Mouse (Mus musculus) midbrain, postnatal 0 days (tissue): ENCODE data around the gene Gm10638. TPM values are rescaled to one million over a fixed set of nuclear protein-coding genes. Genes with fewer than 3 reads are reported as not detected.

Experiments used
- ATAC-seq: fragments of 200-750 bp; cut with Nextera tagmentation; 2 replicates; pipeline ENCODE4 v1.8.0; 2017; ENCODE audit warnings: moderate number of reproducible peaks, mild to moderate bottlenecking, moderate TSS enrichment, moderate library complexity; ENCODE audit not compliant: low FRiP score
- DNase-seq: peaks from one replicate; pipeline ENCODE4 v3.0.0-alpha.2; 2015; ENCODE audit warnings: low spot score
- H3K27ac ChIP-seq: fragments of 300-500 bp; sonication (generic); 2 replicates; pipeline ENCODE4 v1.5.1; 2014; ENCODE audit warnings: low read depth, mild to moderate bottlenecking, low read length, mixed read lengths
- H3K27me3 ChIP-seq: fragments of 300-500 bp; sonication (generic); 2 replicates; pipeline ENCODE4 v1.6.1; 2014; ENCODE audit warnings: low read length, control low read depth, mixed read lengths; ENCODE audit not compliant: insufficient read depth
- H3K36me3 ChIP-seq: fragments of 300-500 bp; sonication (generic); 2 replicates; pipeline ENCODE4 v1.6.1; 2014; ENCODE audit warnings: low read length, control low read depth, mixed read lengths; ENCODE audit not compliant: insufficient read depth
- H3K4me1 ChIP-seq: fragments of 300-500 bp; sonication (generic); 2 replicates; pipeline ENCODE4 v1.6.1; 2014; ENCODE audit warnings: mild to moderate bottlenecking, control low read depth, antibody characterized with exemption, low read length, mixed read lengths; ENCODE audit not compliant: insufficient read depth
- H3K4me2 ChIP-seq: fragments of 300-500 bp; sonication (generic); 2 replicates; pipeline ENCODE4 v1.6.1; 2014; ENCODE audit warnings: low read depth, mild to moderate bottlenecking, low read length, mixed read lengths; ENCODE audit not compliant: poor library complexity, severe bottlenecking
- H3K4me3 ChIP-seq: fragments of 300-500 bp; sonication (generic); 2 replicates; pipeline ENCODE4 v1.5.1; 2014; ENCODE audit warnings: low read depth, mild to moderate bottlenecking, low read length, moderate library complexity
- H3K9ac ChIP-seq: fragments of 300-500 bp; sonication (generic); replicated peaks from 2 replicates; pipeline ENCODE4 v1.6.1; 2014; ENCODE audit warnings: mild to moderate bottlenecking, low read length, moderate library complexity, mixed read lengths; ENCODE audit not compliant: poor library complexity, severe bottlenecking
- H3K9me3 ChIP-seq: fragments of 300-500 bp; sonication (generic); 2 replicates; pipeline ENCODE4 v1.6.1; 2016; ENCODE audit warnings: low read length, control low read depth
- CTCF ChIP-seq: IDR thresholded peaks from 2 replicates; pipeline ENCODE4 v1.5.1; 2016; ENCODE audit warnings: antibody characterized with exemption, mild to moderate bottlenecking
- WGBS: fragments of 180-500 bp; shearing (Covaris S2); extraction: QIAGEN DNeasy Blood & Tissue Kit; methylation state at CpG from one replicate; pipeline ENCODE4 v1.1.7; 2014; 5-methylcytosine and 5-hydroxymethylcytosine counted together
- polyA plus RNA-seq: library from polyadenylated mRNA; unstranded; fragments of >200 nt; fragmentation: Nextera tagmentation; extraction: Ambion mirVana; gene quantifications from 2 replicates; pipeline ENCODE4 v1.2.1, GENCODE M21; 2015
- total RNA-seq: library from RNA; depleted of rRNA; stranded (reverse); fragments of >200 nt; gene quantifications from 2 replicates; pipeline ENCODE4 v1.2.3, GENCODE M21; 2014

Gene Gm10638
- total and polyA plus RNA-seq, 2 experiments from 2014 or later, result 1.9 to 6.1 TPM

DNA sequence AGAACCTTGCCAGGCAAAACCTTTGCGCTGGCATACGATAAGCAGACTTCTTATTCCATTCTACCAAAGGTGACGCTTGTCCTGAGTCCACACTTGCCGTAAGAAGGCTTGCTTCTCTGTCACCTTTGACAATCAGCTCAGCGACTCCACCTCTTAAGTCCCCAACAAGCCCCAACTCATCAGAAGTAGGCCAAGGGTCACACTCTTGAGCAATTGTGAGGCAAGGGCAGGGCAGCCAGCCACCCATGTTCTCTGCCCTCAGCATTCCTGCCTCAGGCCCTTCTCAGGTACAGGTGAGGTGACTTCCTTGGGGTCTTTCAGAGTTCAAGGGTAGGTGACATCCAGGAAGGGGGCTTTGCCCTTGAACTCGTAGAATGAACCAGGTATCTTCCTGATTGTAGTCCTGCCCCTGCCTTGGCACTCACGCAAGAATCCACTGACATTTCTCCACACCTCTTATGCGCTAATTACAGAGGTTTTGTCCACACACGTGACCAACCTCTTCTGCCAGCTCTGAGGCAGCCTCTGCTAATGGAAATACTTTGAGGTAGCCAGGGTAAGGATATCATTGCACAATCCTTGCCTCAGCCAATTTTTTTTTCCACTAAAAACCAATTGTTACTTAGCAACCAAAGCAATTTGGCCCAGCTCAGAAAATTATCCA, 21.2 kb downstream of the Gm10638 start:
- no peaks in the 10 kb centered on the region for H3K9me3 ChIP-seq
- H3K4me2 ChIP-seq, result no peak overlapping the region
- H3K9ac ChIP-seq, result no peak overlapping the region
- no peaks in the 10 kb centered on the region for H3K4me1 ChIP-seq
- H3K4me3 ChIP-seq, result no peak overlapping the region
- ATAC-seq (no peak), DNase-seq (no peak)
- no peak overlapping the region for H3K27ac ChIP-seq
- H3K36me3 ChIP-seq, result no peaks in the 10 kb centered on the region
- no peaks in the 10 kb centered on the region for H3K27me3 ChIP-seq
- no peak for TF ChIP-seq CTCF
- 87% methylated on average over 9 of the region's 9 CpGs for whole genome bisulfite sequencing

DNA sequence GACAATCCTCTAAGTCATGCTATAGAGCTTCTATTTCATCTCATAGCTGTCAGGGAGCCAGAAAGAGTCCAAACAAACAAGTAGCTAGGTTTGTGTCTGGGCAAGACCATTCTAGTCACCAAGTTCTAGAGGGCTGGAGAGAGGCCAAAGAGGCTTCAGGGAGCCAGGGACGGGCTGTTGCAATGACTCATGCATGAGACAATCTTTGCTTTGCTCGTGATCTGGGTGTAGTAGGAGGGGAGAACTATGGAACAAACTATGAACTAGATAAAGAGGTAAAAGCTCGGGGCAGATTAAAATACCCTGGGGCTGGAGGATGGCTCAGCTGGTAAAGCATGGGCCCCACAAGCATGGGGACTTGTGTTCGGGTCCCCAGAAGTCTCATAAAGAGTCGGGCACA, 23.0 kb downstream of the Gm10638 start:
- no peaks in the 10 kb centered on the region for H3K4me1 ChIP-seq
- ATAC-seq (no peak), DNase-seq (no peak)
- H3K4me2 ChIP-seq, result no peak overlapping the region
- no peaks in the 10 kb centered on the region for H3K27me3 ChIP-seq
- no peak overlapping the region for H3K4me3 ChIP-seq
- 76% methylated on average over 5 of the region's 5 CpGs for WGBS
- H3K27ac ChIP-seq, result no peak overlapping the region
- no peaks in the 10 kb centered on the region for H3K9me3 ChIP-seq
- H3K36me3 ChIP-seq, result no peaks in the 10 kb centered on the region
- no peak for TF ChIP-seq CTCF
- H3K9ac ChIP-seq, result no peak overlapping the region

DNA sequence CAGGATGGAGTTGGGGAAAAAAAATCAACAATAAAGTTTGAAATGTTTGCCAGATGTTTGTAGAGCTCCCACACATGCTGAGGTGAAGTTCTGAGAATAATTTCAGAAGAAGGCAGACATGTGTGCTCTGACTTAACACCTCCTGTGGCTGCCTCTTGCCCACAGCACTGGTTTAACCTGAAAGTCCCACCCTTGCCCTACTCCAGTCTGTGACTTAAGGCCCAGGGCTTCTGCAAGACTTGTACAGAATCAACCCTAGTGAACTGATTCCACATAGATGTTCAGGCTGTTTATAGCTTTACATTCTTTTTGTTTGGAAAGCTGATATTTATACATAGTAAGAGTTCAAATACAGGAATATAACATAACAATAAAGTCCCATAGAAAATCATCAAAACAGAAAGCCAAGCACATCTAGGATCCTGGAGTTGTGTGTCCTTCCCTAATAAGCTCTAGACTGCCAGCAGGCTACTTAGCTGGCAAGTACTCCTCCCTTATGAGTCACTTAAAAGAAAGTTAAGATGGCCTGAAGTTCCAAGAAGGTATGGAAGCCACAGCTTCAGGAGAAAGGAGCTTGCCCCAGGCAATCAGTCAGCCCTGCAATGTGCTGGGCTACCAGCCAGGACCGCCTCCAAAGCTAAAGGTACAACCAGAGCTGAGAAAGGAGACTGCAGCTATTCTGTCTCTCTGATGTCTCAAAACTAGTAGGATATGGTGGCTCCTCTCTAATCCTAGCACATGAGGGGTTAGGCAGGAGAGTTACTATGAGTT, 24.6 kb downstream of the Gm10638 start:
- Histone ChIP-seq H3K36me3 (peaks cover 1% of the 10 kb centered on the region; the same call in 1 of the 2 replicates), H3K4me3 (no peak overlapping the region), H3K9me3 (no peaks in the 10 kb centered on the region), H3K27me3 (no peaks in the 10 kb centered on the region), H3K27ac (no peak overlapping the region), H3K4me1 (no peaks in the 10 kb centered on the region), H3K4me2 (no peak overlapping the region), H3K9ac (no peak overlapping the region)
- 83% methylated on average over 1 of the region's 1 CpGs for WGBS
- ATAC-seq (no peak), DNase-seq (no peak)
- TF ChIP-seq CTCF, result no peak

DNA sequence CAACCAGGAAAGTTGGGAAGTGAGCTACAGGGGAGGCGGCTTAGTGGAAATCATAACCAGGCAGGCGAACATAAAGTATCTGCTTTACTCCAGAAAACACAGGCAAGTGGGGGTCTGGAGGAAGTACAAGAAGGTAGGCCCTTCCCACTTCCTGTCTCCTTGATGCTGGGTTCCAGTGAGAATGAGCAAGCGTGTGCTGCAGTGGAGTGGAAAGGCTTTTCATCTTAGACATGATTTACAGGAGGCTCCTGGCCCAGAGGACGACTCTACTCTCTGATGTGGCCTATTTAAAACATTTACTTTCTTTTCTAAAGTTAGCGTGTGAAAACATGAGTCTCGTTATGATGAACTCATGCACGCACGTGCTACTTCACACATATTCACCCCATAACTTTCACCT, 33.7 kb downstream of the Gm10638 start:
- Histone ChIP-seq H3K27ac (no peak overlapping the region), H3K36me3 (peaks cover 8% of the 10 kb centered on the region; the same call in 1 of the 2 replicates), H3K9ac (no peak overlapping the region), H3K27me3 (no peaks in the 10 kb centered on the region), H3K4me2 (no peak overlapping the region), H3K9me3 (no peaks in the 10 kb centered on the region), H3K4me3 (no peak overlapping the region), H3K4me1 (no peaks in the 10 kb centered on the region)
- TF ChIP-seq CTCF, result no peak
- ATAC-seq (no peak), DNase-seq (no peak)
- 85% methylated on average over 8 of the region's 8 CpGs for WGBS

DNA sequence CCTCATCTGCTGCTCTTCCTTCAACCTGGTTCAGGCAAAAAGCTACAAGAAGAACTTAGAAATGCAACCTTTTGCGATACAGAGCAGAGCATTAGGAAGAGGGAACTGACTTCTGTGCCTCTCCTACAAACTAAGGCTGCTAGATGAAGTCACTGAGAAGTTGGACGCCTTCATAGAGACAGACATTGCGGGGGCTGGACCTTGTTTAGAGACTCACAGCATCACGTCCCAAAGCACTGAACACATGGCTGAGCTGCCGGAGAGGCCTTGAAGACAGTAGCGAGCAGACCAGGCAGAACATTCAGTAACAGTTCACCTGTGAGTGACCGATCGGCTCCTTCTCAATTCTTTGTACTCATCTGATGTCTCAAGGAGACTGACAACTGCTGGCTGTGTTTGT, 35.6 kb downstream of the Gm10638 start:
- no peaks in the 10 kb centered on the region for H3K9me3 ChIP-seq
- no peak overlapping the region for H3K9ac ChIP-seq
- TF ChIP-seq CTCF, result no peak
- WGBS, result 92% methylated on average over 8 of the region's 8 CpGs
- no peaks in the 10 kb centered on the region for H3K27me3 ChIP-seq
- ATAC-seq (no peak), DNase-seq (no peak)
- no peak overlapping the region for H3K4me3 ChIP-seq
- H3K36me3 ChIP-seq, result no peaks in the 10 kb centered on the region
- H3K4me1 ChIP-seq, result no peaks in the 10 kb centered on the region
- H3K27ac ChIP-seq, result no peak overlapping the region
- no peak overlapping the region for H3K4me2 ChIP-seq

DNA sequence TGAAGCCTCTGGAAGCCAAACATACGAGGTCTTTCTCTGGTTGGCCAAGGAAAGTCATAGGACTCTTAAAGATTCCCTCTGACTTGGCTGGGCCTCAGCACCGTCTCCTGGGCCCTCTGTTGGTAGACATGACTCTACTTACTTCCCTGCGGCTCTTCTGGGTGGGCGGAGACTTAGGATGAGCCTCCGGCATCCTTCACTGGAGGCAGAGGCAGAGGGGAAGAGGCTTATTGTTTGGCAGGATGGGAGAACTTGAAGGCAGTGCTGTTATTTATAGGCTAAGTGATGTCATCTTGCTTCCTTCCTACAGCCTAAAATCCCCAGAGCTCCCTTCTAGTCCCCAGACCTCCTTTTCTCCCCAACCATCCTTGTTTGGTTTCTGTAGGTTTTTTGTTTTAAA, 41.0 kb downstream of the Gm10638 start:
- H3K4me2 ChIP-seq, result no peak overlapping the region
- TF ChIP-seq CTCF, result no peak
- H3K4me3 ChIP-seq, result no peak overlapping the region
- no peaks in the 10 kb centered on the region for H3K36me3 ChIP-seq
- DNase-seq (no peak), ATAC-seq (no peak)
- no peaks in the 10 kb centered on the region for H3K4me1 ChIP-seq
- H3K9ac ChIP-seq, result no peak overlapping the region
- no peaks in the 10 kb centered on the region for H3K27me3 ChIP-seq
- H3K27ac ChIP-seq, result no peak overlapping the region
- 50% methylated on average over 5 of the region's 5 CpGs for WGBS
- no peaks in the 10 kb centered on the region for H3K9me3 ChIP-seq
